Mouse (Mus musculus): Measurements from ENCODE around the gene Wee1.
"Not testable (repeated sequence)": the region's sequence is repeated elsewhere in the genome, so short reads cannot be mapped to it uniquely, and the experiment has no call there.

The Wee1 gene

DNA sequence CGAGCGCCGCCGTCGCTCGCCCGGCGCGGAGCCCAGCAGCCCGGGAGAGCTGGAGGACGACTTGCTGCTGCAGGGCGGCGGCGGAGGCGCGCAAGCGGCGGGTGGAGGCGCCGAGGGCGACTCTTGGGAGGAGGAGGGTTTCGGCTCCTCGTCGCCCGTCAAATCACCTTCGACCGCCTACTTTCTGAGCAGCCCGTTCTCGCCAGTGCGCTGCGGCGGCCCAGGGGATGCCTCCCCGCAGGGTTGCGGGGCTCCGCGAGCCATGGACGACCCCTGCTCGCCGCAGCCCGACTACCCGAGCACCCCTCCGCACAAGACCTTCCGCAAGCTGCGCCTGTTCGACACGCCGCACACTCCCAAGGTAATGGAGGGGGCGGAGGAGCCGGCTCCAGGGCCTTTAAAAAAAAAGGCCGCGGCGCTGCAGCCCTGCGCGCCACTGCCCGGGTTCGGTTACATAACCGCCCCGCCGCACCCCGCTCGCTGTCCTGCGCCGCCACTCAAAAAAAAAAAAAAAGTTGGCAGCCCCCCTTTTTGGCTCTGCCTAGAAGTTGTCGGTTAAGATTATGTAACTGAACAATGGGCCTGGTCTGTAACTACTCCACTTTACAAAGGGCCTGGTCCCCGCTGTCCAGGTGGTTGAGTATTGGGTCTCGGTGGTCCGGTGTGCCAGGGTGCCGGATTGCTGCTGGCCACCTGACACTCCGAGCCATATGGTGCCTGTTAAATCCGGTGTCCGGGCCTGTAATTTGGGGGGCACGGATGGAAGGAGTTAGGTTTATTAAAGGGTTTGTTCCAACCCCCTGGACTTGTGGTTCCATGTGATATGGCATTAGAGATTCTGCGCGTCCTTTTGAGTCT, 948 bp downstream of the Wee1 start:
- DNase-seq (ENCODE audit: low spot score), result peak; percentile 71

DNA sequence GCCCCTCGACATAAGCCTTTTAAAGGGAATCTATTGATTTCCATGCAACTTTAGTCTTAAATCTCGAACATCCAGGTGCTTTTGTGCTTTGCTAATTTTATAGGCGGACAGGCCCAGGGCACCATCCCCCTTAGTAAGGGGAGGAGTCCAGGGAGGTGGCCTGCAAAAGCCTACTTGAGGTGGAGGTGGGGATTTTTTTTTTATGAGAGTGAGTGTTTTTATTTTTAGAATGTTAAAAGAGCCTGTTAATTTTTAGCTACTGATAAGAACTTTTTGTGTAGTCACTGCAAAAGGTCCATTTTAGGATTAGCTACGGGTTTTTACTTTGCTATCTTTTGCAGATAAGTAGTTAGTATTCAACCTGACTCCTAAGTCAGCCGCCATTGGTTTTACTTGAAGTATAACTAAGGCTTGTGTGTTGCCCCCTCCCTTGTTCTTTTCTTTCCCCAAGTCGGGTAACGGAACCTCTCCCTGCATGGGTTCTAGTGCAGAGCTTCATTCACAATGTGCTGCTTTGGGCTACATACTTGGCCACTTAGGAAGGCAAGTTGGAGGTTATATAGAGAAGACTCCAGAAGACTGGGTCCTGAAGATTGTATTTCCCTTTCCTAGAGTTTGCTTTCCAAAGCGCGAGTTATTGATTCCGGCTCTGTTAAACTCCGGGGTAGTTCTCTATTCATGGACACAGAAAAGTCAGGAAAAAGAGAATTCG, 2.2 kb downstream of the Wee1 start:
- DNase-seq (ENCODE audit: low spot score), result no peak

DNA sequence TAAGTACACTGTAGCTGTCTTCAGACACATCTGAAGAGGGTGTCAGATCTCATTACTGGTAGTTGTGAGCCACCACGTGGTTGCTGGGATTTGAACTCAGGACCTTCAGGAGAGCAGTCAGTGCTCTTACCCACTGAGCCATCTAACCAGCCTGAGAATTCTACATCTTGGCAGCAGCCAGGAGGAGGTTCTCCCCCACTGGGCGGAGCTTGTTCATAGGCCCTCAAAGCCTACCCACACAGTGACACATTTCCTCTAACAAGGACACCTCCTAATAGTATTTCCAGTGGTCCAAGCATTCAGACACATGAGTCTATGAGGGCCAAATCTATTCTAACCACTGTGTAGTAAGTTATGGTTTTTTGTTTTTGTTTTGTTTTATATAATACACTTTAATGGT, 6.7 kb downstream of the Wee1 start:
- DNase-seq (ENCODE audit: low spot score), result no peak

DNA sequence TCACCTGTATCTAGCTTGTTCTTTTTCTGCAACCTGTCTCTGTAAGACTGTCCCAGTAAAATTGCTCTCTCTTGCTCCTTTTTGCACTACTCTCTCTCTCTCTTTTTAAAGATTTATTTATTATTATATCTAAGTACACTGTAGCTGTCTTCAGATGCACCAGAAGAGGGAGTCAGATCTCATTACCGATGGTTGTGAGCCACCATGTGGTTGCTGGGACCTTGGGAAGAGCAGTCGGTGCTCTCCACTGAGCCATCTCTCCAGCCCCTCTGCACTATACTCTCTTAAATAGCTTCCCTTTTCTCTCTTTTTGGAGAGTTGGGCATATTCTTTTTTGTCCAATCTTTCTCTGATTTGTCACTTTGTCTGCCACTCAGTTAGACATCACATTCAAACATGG, 10.4 kb downstream of the Wee1 start:
- DNase-seq (ENCODE audit: low spot score), result not testable (repeated sequence)

DNA sequence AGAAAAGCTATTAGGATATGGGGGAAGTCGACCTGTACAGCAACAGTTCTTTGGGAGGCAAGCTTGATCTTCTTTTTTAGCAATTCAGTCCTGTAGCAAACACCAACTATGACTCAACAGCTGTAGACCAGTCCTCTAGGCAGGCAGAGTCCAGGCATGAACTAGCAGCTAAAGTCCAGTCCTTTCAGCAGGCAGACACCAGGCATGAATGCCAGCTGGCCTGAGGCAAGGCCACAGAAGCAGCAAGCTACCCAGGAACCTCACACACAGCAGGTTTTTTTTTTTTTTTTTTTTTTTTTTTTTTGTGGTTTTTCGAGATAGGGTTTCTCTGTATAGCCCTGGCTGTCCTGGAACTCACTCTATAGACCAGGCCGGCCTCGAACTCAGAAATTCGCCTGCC, 12.1 kb downstream of the Wee1 start:
- no peak for DNase-seq (ENCODE audit: low spot score)

DNA sequence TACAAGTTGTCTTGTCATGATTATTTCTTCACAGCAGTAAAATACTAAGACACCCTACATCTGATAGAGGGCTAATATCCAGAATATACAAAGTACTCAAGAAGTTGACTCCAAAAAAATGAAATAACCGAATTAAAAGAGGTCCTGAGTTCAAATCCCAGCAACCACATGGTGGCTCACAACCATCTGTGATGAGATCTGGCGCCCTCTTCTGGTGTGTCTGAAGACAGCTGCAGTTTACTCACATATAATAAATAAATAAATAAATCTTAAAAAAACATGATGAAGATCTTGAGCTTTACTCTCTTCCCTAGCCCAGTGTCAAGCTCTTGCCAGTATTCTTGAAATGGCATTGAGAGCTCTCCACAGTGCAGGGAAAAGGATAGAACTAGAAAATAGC, 16.7 kb downstream of the Wee1 start:
- no peak for DNase-seq (ENCODE audit: low spot score)

DNA sequence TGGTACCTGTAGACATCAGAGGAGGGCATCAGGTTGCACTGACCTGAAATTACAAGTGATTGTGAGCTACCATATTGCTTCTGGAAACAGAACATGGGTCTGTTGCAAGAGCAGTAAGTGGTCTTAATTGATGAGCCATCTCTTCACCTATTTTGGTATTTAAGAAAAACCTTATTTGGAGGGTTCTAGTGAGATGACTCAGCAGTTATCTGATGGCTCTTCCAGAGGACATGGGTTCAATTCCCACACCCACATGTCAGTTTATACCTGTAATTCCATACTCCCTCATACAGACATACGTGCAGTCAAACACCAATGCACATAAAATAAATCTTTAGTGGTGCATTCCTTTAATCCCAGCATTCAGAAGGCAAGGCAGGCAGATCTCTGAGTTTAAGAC, 22.0 kb downstream of the Wee1 start:
- no peak for DNase-seq (ENCODE audit: low spot score)

DNA sequence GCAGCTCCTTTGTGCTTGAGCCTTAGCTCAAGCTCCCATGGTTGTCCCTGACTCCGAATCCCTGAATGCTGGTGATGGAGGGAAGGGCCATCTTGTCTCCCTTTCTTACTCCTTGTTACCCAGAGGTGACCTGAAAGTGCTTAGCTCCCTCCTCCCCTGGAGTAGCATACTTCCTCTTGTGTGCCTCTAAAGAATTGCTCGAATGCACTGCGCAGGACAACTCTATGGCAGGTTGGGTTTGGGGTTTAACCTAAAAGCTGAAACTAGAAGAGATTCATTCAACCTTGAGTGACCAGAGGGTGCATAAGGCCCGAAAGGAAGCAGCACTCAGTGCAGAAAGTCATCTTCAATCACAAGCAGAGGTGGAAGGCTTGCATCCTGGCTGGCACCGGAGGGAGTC, 31.0 kb downstream of the Wee1 start:
- no peak for DNase-seq (ENCODE audit: low spot score)

DNA sequence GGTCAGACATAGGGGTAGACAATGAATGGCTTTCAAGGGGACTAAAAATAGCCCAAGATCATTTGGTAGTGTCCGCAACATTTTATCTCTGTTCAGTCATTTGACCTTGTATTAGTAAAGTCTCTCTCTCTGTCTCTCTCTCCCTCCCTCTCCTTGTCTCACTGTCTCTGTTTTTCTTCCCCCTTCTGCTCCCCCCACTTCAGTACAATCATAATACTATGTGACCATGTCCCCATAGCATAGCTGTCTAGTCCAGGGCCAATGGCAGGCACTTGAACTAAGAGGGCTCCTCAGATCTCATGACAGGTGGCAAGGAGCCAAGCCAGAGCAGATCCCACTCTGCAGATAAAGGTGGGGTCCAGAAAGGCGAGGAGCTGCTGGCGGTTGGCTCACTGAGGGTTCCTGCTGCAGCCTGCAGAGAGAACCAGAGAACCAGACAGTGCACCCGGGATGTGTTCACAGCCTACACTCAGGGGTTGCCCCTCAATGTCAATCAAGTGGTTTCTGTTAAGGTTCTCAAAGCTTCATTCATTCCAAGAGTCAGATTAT, 34.9 kb downstream of the Wee1 start:
- DNase-seq (ENCODE audit: low spot score), result peak; percentile 15

DNA sequence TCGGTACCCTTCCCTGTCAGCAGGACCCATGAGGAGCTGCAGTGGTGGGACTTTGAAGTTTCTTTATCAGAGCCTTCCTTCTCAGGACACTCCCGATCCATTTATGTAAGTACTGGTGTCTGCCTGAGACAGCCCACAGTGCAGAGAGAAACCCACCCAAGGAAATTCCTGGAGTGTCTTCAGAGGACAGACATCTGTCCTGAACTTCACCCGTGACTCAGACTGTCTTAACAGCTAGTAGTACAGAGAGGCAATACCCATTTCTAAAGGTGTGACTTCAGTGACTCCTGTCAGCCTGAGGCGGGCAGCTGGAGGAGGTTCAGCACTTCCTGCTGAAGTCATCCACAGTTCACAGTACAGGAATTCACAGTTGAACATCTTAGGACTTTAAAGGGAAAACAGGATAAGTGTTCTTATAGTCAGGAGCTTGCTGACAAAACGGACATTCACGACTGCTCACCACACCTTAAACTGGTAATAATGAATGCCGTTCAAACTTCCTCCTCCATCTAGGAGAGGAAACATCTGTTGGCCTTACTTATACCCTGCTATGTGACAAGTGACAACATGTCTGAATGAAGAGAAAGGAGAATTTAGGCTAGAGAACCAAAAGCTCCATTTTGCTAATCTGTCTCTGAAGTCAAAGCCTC, 35.5 kb downstream of the Wee1 start:
- no peak for DNase-seq (ENCODE audit: low spot score)

DNA sequence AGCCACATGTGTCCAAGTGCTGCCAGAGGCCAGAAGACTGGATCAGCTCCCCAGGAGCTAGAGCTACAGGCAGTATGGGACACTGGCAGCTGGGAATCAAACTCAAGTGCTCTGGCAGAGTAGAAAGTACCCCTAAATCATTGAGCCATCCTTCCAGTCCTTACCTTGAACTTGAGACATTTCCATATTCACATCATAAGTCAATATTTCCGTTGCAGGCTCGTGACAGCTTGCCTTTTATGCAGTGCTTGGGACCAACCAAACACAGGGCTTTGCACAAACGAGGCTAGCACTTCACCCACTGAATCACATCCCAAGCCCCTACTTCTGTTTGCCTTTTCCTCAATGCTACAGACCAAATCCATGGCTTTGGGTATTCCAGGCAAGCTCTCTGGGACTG, 36.2 kb downstream of the Wee1 start:
- no peak for DNase-seq (ENCODE audit: low spot score)

DNA sequence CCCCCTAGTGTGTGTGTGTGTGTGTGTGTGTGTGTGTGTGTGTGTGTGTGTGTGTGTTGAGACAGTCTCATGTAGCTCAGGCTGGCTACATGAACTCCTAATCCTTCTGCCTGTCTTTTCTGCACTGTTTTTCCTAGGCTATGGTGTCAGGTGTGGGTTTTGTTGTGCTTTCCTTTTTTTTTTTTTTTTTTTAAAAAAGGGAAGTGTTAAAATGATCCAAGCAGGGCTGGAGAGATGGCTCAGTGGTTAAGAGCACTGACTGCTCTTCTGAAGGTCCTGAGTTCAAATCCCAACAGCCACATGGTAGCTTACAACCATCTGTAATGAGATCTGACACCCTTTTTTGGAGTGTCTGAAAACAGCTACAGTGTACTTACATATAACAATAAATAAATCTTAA, 38.3 kb downstream of the Wee1 start:
- not testable (repeated sequence) for DNase-seq (ENCODE audit: low spot score)

DNA sequence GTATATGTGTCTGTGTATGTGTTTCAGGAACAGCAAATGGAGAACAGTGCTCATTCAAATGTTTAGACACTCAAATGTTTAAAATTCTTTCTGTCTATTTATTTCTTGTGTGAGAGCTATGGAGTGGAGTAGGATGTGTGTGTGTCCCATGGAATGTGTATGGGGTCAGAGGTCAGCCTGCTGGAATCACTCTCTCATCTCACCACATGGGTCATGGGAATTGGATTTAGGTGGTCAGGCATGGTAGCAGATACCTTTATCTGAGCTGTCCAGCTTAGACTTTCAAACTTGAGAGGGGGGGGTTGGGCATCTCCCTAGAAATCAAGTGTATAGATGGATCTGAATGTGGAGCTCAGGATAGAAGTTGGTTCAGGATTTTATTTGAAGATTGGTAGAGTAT, 38.8 kb downstream of the Wee1 start:
- no peak for DNase-seq (ENCODE audit: low spot score)

DNA sequence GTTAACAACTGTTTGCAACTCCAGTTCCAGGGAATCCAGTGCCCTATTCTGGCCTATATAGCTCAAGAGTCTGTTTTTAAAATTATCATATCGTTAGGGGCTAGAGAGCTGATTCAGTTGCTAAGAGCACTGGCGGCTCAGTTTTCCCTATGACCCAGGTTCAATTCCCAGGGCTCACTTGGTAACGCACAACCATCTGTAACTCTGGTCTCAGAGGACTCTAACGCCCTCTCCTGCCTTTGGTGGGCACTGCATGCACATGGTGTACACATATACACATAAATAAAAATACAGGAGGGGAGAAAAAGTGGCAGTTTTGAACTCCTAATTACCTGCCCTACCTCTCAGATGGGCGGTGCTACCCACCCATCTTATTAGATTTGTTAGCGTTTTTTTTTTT, 41.2 kb downstream of the Wee1 start:
- peak; percentile 38 for DNase-seq (ENCODE audit: low spot score)

DNA sequence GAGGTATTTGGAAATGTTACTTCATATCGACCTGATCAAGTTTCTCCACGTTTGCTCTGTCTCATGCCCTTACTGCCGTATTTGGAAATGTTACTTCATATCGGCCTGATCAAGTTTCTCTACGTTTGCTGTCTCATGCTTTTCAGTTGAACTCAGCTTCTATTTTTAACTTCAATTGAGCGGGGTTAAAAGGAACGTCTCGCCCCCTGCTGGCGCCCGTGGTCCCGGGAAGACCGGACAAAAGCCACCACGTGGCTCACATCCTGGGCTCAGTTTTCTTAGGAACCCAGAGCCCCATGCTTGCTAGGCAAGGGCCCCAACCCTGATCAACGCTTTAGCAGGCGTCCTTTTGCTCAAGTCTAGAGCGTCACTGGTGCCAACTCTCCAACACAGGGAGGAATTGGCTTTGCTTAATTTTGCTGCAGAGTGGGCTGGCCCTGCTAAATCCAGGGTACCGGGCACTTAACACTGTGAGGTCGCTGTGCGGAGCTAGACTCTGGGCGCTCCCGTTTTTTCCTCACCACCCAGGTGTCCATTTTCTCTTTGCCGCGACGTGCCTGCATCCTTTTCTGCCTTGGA, 42.3 kb downstream of the Wee1 start:
- peak; percentile 77 for DNase-seq (ENCODE audit: low spot score)

DNA sequence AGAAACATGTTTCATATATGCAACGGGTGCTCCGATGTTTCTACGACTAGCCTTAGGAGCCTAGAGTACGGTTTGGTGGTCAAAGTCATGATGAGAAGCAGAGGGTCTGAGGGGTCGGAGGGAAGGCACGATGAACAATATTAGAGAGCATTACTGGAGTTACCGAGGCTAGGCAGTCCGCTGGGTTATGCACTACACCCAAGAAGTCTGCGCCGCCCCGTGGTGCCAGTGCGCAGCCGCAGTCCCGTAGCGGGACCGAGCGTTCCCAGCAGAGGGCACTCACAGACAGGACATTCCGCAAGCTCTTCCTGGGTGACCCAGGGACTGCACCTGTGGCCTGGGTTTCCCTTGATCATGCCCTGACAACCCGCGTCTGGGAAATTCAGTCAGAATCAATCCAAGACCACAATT, 42.9 kb downstream of the Wee1 start:
- DNase-seq (ENCODE audit: low spot score), result peak; percentile 87

DNA sequence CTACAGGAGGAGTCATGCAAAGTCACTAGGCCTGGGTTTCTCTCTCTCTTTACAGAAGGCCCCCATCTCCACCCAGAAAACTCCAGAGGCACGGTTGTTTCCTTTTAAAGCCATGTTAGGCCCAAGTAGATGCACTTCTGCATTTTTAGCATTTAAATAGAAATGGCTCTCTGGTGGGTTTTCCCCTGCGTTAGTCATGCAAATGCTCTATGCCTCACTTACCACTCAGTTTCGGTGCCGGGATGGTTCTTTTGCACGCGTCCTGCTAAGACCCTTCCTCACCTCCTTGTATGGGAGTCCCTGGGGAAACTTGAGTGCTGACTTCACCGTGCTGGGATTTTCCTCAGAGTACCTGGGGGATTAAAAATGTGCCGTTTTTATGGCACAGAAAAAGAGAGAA, 44.4 kb downstream of the Wee1 start:
- no peak for DNase-seq (ENCODE audit: low spot score)

DNA sequence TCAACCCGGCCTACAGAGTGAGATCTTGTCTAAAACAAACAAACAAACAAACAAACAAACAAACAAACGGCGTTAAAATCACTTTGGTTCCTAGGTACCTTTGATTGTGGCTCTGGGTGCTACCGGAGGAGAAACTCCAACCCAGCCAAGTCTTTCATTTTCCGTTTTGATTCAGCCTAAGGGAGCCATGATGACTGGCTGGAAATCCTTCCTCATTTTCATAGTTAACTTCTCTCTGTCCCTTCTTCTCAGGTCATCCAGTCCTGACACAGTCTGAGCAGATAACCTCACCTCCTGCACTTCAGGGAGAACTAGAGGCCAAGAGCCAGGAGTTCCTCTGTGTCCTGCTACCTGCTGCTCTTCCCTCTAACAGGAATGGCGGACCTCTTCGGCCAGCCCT, 57.4 kb downstream of the Wee1 start:
- DNase-seq (ENCODE audit: low spot score), result no peak

DNA sequence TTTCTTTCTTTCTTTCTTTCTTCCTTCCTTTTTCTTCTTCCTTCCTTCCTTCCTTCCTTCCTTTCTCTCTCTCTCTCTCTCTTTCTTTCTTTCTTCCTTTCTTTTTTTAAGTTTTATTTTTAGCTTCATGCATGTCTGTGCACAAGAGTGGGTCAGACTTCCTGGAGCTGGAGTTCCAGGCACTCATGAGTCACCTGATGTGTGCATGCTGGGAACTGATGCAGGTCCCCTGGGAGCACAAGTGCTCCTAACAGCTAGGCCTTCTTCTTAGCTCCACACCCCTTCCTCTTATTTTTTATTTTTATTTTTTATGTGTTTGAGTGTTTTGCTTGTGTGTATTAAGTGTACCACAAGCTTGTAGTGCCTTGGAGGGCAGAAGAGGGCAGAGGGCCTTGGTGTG, 58.8 kb downstream of the Wee1 start:
- DNase-seq (ENCODE audit: low spot score), result no peak

DNA sequence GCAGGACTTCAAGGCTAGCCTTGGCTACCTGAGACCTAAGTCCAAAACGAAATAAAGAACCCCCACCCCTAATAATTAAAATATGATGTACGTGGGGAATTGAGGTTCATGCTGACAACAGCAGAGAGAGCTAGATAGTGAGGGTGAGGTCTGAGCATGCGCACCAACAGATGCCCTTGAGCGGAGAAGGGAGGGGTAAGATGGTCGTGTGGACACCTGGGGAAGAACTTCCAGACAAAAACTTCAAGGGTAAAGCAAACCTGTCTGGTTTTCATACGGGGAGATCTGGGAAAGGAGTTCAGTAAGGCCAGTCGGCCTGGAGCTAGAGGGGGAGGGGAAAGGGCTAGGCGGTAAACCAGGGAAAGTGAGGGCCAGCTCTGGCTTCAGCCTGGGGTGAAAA, 59.6 kb downstream of the Wee1 start:
- no peak for DNase-seq (ENCODE audit: low spot score)

DNA sequence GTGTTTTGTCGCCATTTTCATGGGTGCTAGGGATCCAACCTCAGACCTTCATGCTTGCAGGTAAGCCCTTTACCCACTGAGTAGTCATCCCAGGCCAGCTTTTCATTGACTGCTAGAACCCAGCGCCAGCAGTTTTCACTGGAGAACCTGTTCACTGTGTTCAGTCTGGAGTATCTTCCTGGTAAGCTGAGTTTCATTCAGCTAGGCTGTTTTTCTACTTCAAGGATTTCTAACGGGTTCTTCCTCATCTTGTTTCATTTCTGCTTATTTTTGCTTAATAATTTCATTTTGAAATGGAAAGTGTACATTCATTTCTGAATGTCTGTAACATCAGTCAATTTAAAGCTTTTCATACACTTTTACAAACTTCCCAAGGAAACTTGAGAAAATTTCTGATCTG, 62.8 kb downstream of the Wee1 start:
- no peak for DNase-seq (ENCODE audit: low spot score)

DNA sequence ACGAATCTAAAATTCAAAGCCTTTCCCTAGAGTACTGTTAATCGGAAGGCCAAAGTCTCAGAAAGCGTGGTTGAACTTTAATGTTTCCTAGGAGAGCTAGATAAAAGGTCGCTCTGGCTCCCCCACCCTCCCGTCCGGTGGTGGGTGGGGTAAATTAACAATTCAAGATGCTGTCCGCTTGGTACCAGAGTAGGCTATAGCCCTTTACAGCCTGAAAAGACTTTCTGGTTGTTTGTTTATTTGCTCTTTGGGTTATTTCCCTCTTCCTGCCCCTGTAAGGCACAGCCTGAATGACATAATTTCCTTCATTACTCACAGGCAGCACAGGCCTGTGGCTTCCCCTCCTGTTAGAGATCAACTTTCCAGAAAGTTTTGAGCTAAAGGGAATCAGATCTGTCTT, 68.1 kb downstream of the Wee1 start:
- DNase-seq (ENCODE audit: low spot score), result no peak
